Mouse (Mus musculus) kidney, embryonic 14.5 days (tissue): ENCODE results near the gene Bgn. TPM values are rescaled to one million over a fixed set of nuclear protein-coding genes. Genes with fewer than 3 reads are reported as not detected.

Experiments used
- ATAC-seq: fragments of 200-750 bp; cut with Nextera tagmentation; 2 replicates; pipeline ENCODE4 v1.8.0; 2017; ENCODE audit warnings: moderate number of reproducible peaks, mild to moderate bottlenecking, moderate TSS enrichment, moderate library complexity; ENCODE audit not compliant: low FRiP score, low TSS enrichment
- H3K27ac ChIP-seq: fragments of 300-500 bp; sonication (generic); 2 replicates; pipeline ENCODE4 v1.5.1; 2014; ENCODE audit warnings: low read depth, mild to moderate bottlenecking, low read length, moderate library complexity, mixed read lengths
- H3K27me3 ChIP-seq: fragments of 300-500 bp; sonication (generic); 2 replicates; pipeline ENCODE4 v1.6.1; 2014; ENCODE audit warnings: mild to moderate bottlenecking, low read length; ENCODE audit not compliant: control insufficient read depth, insufficient read depth
- H3K36me3 ChIP-seq: fragments of 300-500 bp; sonication (generic); 2 replicates; pipeline ENCODE4 v1.6.1; 2014; ENCODE audit warnings: low read length, mixed read lengths; ENCODE audit not compliant: control insufficient read depth, insufficient read depth
- H3K4me1 ChIP-seq: fragments of 300-500 bp; sonication (generic); 2 replicates; pipeline ENCODE4 v1.6.1; 2014; ENCODE audit warnings: low read length, mixed read lengths; ENCODE audit not compliant: control insufficient read depth, insufficient read depth
- H3K4me2 ChIP-seq: fragments of 300-500 bp; sonication (generic); replicated peaks from 2 replicates; pipeline ENCODE4 v1.6.1; 2014; ENCODE audit warnings: low read depth, mild to moderate bottlenecking, low read length
- H3K4me3 ChIP-seq: fragments of 300-500 bp; sonication (generic); 2 replicates; pipeline ENCODE4 v1.5.1; 2014; ENCODE audit warnings: mild to moderate bottlenecking, low read length
- H3K9ac ChIP-seq: fragments of 300-500 bp; sonication (generic); 2 replicates; pipeline ENCODE4 v1.6.1; 2014; ENCODE audit warnings: low read depth, mild to moderate bottlenecking, low read length, moderate library complexity
- H3K9me3 ChIP-seq: fragments of 300-500 bp; sonication (generic); 2 replicates; pipeline ENCODE4 v1.6.1; 2016; ENCODE audit warnings: low read length; ENCODE audit not compliant: control insufficient read depth
- WGBS: fragments of 180-500 bp; shearing (Covaris S2); extraction: QIAGEN DNeasy Blood & Tissue Kit; methylation state at CpG from one replicate; pipeline ENCODE4 v1.1.7; 2014; 5-methylcytosine and 5-hydroxymethylcytosine counted together
- polyA plus RNA-seq: library from polyadenylated mRNA; unstranded; fragments of >200 nt; fragmentation: Nextera tagmentation; extraction: Ambion mirVana; gene quantifications from 2 replicates; pipeline ENCODE4 v1.2.1, GENCODE M21; 2014

The Bgn gene
- polyA plus RNA-seq, 1 experiment from 2014 or later: 84.0 TPM

DNA sequence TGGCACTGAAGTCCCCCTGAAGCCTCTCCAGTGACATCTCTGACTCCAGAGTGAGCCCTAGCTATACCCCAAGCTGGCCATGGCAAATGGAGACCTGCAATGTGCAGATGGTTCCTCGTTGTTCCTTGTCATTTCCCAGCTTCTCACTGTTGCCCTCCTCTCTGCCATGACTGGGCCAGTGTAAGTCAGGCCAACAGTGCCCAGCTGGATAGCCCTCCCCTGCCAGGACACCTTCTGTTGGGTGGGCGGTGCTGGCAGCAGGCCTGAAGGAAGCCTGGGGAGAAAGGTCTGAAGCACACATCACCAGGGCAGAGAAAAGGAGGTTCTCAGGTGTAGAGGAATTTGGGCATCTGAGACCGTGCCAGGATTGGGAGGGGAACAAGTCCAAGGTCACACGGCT lies 23.2 kb downstream of the Bgn start:
- peaks cover 25% of the 10 kb centered on the region for H3K27me3 ChIP-seq
- no peak for ATAC-seq
- H3K9me3 ChIP-seq: no peaks in the 10 kb centered on the region
- H3K9ac ChIP-seq: no peak overlapping the region
- no peaks in the 10 kb centered on the region for H3K4me1 ChIP-seq
- no peak overlapping the region for H3K27ac ChIP-seq
- H3K4me3 ChIP-seq: no peak overlapping the region
- WGBS: 79% methylated on average over 4 of the region's 4 CpGs
- H3K36me3 ChIP-seq: no peaks in the 10 kb centered on the region
- H3K4me2 ChIP-seq: no peak overlapping the region

DNA sequence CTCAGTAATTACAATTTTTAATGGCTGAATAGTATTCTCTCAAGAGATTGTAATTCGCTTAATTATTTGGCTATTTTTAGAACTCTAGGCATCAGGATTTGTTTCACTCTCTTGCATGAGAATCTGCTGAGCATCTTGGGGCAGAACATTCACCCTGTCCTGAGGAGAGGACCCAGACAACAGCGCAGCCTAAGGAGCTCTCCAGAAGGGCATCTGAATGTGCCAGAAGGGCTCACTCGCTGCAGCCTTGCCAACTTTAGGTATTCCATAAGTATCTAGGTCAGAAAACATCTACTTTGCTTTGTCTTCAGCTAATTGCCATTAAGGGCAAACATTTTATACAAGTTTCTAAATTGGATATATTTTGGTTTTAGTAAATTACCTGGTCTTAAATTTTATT lies 25.8 kb downstream of the Bgn start:
- H3K4me3 ChIP-seq: no peak overlapping the region
- no peak overlapping the region for H3K4me2 ChIP-seq
- no peaks in the 10 kb centered on the region for H3K4me1 ChIP-seq
- 79% methylated on average over 3 of the region's 3 CpGs for WGBS
- no peaks in the 10 kb centered on the region for H3K9me3 ChIP-seq
- no peak for ATAC-seq
- H3K27me3 ChIP-seq: peaks cover 6% of the 10 kb centered on the region
- no peaks in the 10 kb centered on the region for H3K36me3 ChIP-seq
- H3K27ac ChIP-seq: no peak overlapping the region
- no peak overlapping the region for H3K9ac ChIP-seq

GRCm38 (mm10) chrX:73512904-73513303 lies 29.5 kb downstream of the Bgn start:
- no peak for ATAC-seq
- 29% methylated on average over 3 of the region's 3 CpGs for WGBS

DNA sequence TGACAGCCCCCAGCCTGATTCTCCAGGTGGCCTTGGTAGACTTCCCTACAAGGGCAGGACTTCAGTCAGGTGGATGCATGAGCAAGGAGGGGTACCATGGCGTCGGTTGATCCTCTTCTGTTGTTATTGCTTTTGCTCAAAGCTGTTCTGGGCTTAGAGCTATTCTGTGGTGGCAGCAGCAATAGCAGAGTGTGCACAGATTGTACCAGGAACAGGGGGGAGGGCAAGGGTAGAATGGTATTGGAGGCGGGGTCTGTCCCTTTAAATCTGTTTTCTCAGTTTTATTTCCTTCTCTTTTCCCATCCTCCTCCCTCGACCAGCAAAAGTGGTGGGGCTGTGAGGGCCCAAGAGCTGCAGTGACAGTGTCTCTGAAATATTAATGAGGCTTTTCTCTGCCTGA lies 33.2 kb downstream of the Bgn start:
- ATAC-seq: no peak

More at GRCm38 (mm10) chrX:73512904-73513303, 29.5 kb downstream of the Bgn start:
- Histone ChIP-seq H3K9me3 (no peaks in the 10 kb centered on the region), H3K4me3 (no peak overlapping the region), H3K27ac (no peak overlapping the region), H3K36me3 (no peaks in the 10 kb centered on the region), H3K9ac (no peak overlapping the region), H3K27me3 (no peaks in the 10 kb centered on the region), H3K4me2 (no peak overlapping the region), H3K4me1 (0 out of 2 replicates have a peak, but pooled peaks cover 2% of the 10 kb centered on the region)

DNA sequence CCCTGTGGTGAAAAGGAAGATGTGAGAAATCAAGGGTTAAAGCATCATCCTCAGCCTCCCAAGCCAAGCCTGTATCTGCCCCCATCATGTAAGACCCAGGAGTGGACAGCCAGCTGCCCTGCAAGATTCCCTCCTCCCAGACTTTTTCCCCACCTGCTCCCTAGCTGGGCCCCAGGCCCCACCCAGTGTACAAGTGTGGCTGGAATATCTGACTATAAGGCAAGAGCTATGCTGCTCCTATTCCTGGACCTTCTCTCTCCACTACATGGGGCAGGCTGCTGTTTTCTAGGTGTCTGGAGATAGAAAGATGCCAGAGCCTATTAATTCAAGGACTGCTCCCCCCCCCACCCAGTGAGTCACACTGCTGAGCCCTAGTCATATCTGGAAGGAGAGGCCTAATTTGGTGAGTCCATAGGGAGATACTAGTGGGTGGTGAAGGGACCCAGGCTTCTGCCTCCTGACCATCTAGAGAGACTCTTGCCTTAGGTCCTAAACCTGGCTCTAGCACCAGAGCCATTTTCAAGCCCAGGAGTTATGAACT lies 33.7 kb downstream of the Bgn start:
- Histone ChIP-seq H3K27me3 (no peaks in the 10 kb centered on the region), H3K4me1 (0 out of 2 replicates have a peak, but pooled peaks cover 2% of the 10 kb centered on the region), H3K9ac (no peak overlapping the region), H3K4me3 (no peak overlapping the region), H3K36me3 (no peaks in the 10 kb centered on the region), H3K4me2 (no peak overlapping the region), H3K27ac (no peak overlapping the region), H3K9me3 (no peaks in the 10 kb centered on the region)
- ATAC-seq: no peak

More for the DNA sequence above, 33.2 kb downstream of the Bgn start:
- H3K9ac ChIP-seq: no peak overlapping the region
- no peak overlapping the region for H3K27ac ChIP-seq
- no peaks in the 10 kb centered on the region for H3K36me3 ChIP-seq
- 0 out of 2 replicates have a peak, but pooled peaks cover 2% of the 10 kb centered on the region for H3K4me1 ChIP-seq
- no peaks in the 10 kb centered on the region for H3K27me3 ChIP-seq
- H3K9me3 ChIP-seq: no peaks in the 10 kb centered on the region
- no peak overlapping the region for H3K4me3 ChIP-seq
- WGBS: 67% methylated on average over 4 of the region's 4 CpGs
- no peak overlapping the region for H3K4me2 ChIP-seq

GRCm38 (mm10) chrX:73520692-73521091 lies 37.3 kb downstream of the Bgn start:
- no peaks in the 10 kb centered on the region for H3K9me3 ChIP-seq
- no peak for ATAC-seq
- H3K4me2 ChIP-seq: no peak overlapping the region
- no peaks in the 10 kb centered on the region for H3K27me3 ChIP-seq
- no peak overlapping the region for H3K27ac ChIP-seq
- H3K9ac ChIP-seq: no peak overlapping the region
- no peak overlapping the region for H3K4me3 ChIP-seq
- H3K4me1 ChIP-seq: 0 out of 2 replicates have a peak, but pooled peaks cover 2% of the 10 kb centered on the region
- H3K36me3 ChIP-seq: no peaks in the 10 kb centered on the region
- 68% methylated on average over 3 of the region's 3 CpGs for WGBS

- Histone ChIP-seq H3K27ac (no peak overlapping the region), H3K9me3 (no peaks in the 10 kb centered on the region), H3K4me3 (no peak overlapping the region), H3K27me3 (no peaks in the 10 kb centered on the region), H3K4me2 (no peak overlapping the region), H3K4me1 (no peaks in the 10 kb centered on the region), H3K36me3 (no peaks in the 10 kb centered on the region), H3K9ac (no peak overlapping the region)
- ATAC-seq: no peak
- WGBS: 84% methylated on average over 8 of the region's 9 CpGs
Measured at GRCm38 (mm10) chrX:73524318-73525222, 41.2 kb downstream of the Bgn start.

GRCm38 (mm10) chrX:73525223-73526140 lies 42.1 kb downstream of the Bgn start:
- Histone ChIP-seq H3K9me3 (no peaks in the 10 kb centered on the region), H3K4me1 (no peaks in the 10 kb centered on the region), H3K27me3 (no peaks in the 10 kb centered on the region), H3K36me3 (no peaks in the 10 kb centered on the region), H3K27ac (no peak overlapping the region), H3K4me2 (no peak overlapping the region), H3K4me3 (no peak overlapping the region), H3K9ac (no peak overlapping the region)
- 84% methylated on average over 9 of the region's 9 CpGs for WGBS
- no peak for ATAC-seq
